Mouse (Mus musculus) macrophage (primary cell): ENCODE measurements around the gene Adat3. TPM values are rescaled to one million over a fixed set of nuclear protein-coding genes. Genes with fewer than 3 reads are reported as not detected.
A peak's percentile ranks its signal among the peaks of the same experiment; 100 is the strongest.

Experiments used
- H3K27ac ChIP-seq: fragments of 350-480 bp; formaldehyde crosslinking; 2 replicates; pipeline ENCODE4 v1.9.0; 2021
- H3K36me3 ChIP-seq: fragments of 350-480 bp; formaldehyde crosslinking; 2 replicates; pipeline ENCODE4 v1.9.0; 2021; ENCODE audit errors: inconsistent target
- H3K4me3 ChIP-seq: fragments of 350-480 bp; formaldehyde crosslinking; 2 replicates; pipeline ENCODE4 v1.9.0; 2021; ENCODE audit errors: inconsistent target
- H3K79me2 ChIP-seq: fragments of 350-480 bp; formaldehyde crosslinking; 2 replicates; pipeline ENCODE4 v1.9.0; 2021; ENCODE audit errors: inconsistent target
- WGBS: methylation state at CpG from one replicate; pipeline ENCODE4 v1.1.7; 2026; ENCODE audit warnings: inconsistent platforms; ENCODE audit not compliant: missing documents; 5-methylcytosine and 5-hydroxymethylcytosine counted together
- polyA plus RNA-seq: library from polyadenylated mRNA; stranded (reverse); fragments of 250-400 nt; gene quantifications from 3 replicates; pipeline ENCODE4 v1.2.4, GENCODE M21; 2018; ENCODE audit warnings: inconsistent platforms

Adat3 gene
- polyA plus RNA-seq, 1 experiment from 2014 or later, result 0.60 TPM

GRCm38 (mm10) chr10:80611024-80611423 lies 8.3 kb downstream of the Adat3 start:
- Histone ChIP-seq H3K27ac (0 out of 2 replicates have a peak overlapping the region, but pooled peaks have one; percentile 10), H3K79me2 (peaks cover 35% of the 10 kb centered on the region), H3K36me3 (peaks cover 26% of the 10 kb centered on the region), H3K4me3 (no peak overlapping the region)
- 22% methylated on average over 4 of the region's 4 CpGs for WGBS

GRCm38 (mm10) chr10:80611905-80612304 lies 9.2 kb downstream of the Adat3 start:
- Histone ChIP-seq H3K79me2 (peaks cover 27% of the 10 kb centered on the region), H3K27ac (no peak overlapping the region), H3K36me3 (peaks cover 26% of the 10 kb centered on the region), H3K4me3 (no peak overlapping the region)
- 66% methylated on average over 3 of the region's 3 CpGs for WGBS

GRCm38 (mm10) chr10:80613821-80614220 lies 11.1 kb downstream of the Adat3 start:
- Histone ChIP-seq H3K27ac (no peak overlapping the region), H3K4me3 (no peak overlapping the region), H3K79me2 (peaks cover 7% of the 10 kb centered on the region; the same call in 1 of the 2 replicates), H3K36me3 (peaks cover 15% of the 10 kb centered on the region)
- 83% methylated on average over 3 of the region's 3 CpGs for WGBS

GRCm38 (mm10) chr10:80614351-80614750 lies 11.7 kb downstream of the Adat3 start:
- Histone ChIP-seq H3K36me3 (peaks cover 15% of the 10 kb centered on the region), H3K27ac (no peak overlapping the region), H3K4me3 (no peak overlapping the region), H3K79me2 (peaks cover 2% of the 10 kb centered on the region; the same call in 1 of the 2 replicates)
- WGBS, result 80% methylated on average over 6 of the region's 6 CpGs

GRCm38 (mm10) chr10:80618181-80618580 lies 15.5 kb downstream of the Adat3 start:
- WGBS, result 22% methylated on average over 9 of the region's 9 CpGs
- Histone ChIP-seq H3K36me3 (peaks cover 15% of the 10 kb centered on the region), H3K27ac (no peak overlapping the region), H3K79me2 (peaks cover 4% of the 10 kb centered on the region), H3K4me3 (no peak overlapping the region)

- Histone ChIP-seq H3K27ac (no peak overlapping the region), H3K4me3 (no peak overlapping the region), H3K36me3 (peaks cover 8% of the 10 kb centered on the region), H3K79me2 (peaks cover 19% of the 10 kb centered on the region)
- WGBS, result 93% methylated on average over 8 of the region's 8 CpGs
Observed at GRCm38 (mm10) chr10:80619465-80620244, 17.0 kb downstream of the Adat3 start.

- Histone ChIP-seq H3K36me3 (peaks cover 1% of the 10 kb centered on the region; the same call in 1 of the 2 replicates), H3K79me2 (peaks cover 26% of the 10 kb centered on the region), H3K27ac (no peak overlapping the region), H3K4me3 (no peak overlapping the region)
- 95% methylated on average over 9 of the region's 9 CpGs for WGBS
Observed at GRCm38 (mm10) chr10:80620365-80620764, 17.7 kb downstream of the Adat3 start.

GRCm38 (mm10) chr10:80620796-80621689 lies 18.4 kb downstream of the Adat3 start:
- Histone ChIP-seq H3K27ac (peak overlapping the region; percentile 79), H3K4me3 (peak overlapping the region; percentile 42), H3K36me3 (no peaks in the 10 kb centered on the region), H3K79me2 (peaks cover 33% of the 10 kb centered on the region)
- 70% methylated on average over 16 of the region's 16 CpGs for WGBS

GRCm38 (mm10) chr10:80621690-80621939 lies 18.9 kb downstream of the Adat3 start:
- no peaks in the 10 kb centered on the region for H3K36me3 ChIP-seq
- 0% methylated on average over 7 of the region's 9 CpGs for WGBS
- peak overlapping the region; percentile 42 for H3K4me3 ChIP-seq
- peaks cover 38% of the 10 kb centered on the region for H3K79me2 ChIP-seq
- H3K27ac ChIP-seq, result peak overlapping the region; percentile 79

GRCm38 (mm10) chr10:80621940-80622660 lies 19.4 kb downstream of the Adat3 start:
- Histone ChIP-seq H3K4me3 (peak overlapping the region; percentile 42), H3K27ac (peak overlapping the region; percentile 79), H3K79me2 (peaks cover 43% of the 10 kb centered on the region), H3K36me3 (no peaks in the 10 kb centered on the region)
- under 1% methylated on average over 64 of the region's 64 CpGs for WGBS

GRCm38 (mm10) chr10:80622661-80623456 lies 20.2 kb downstream of the Adat3 start, which contains the start of gene Csnk1g2:
Gene Csnk1g2 (plus strand): TSS chr10:80622838.
- peak within 1 kb of the TSS; percentile 94 for H3K4me3 ChIP-seq
- peaks cover 51% of the 10 kb centered on the region for H3K79me2 ChIP-seq
- peak within 1 kb of the TSS; percentile 79 for H3K27ac ChIP-seq
- WGBS, result under 1% methylated on average over 80 of the region's 85 CpGs
- H3K36me3 ChIP-seq, result no peaks in the 10 kb centered on the region

GRCm38 (mm10) chr10:80623457-80624191 lies 20.9 kb downstream of the Adat3 start:
- Histone ChIP-seq H3K79me2 (peaks cover 58% of the 10 kb centered on the region), H3K4me3 (peak overlapping the region; percentile 94), H3K27ac (peak overlapping the region; percentile 77), H3K36me3 (no peaks in the 10 kb centered on the region)
- WGBS, result 3% methylated on average over 15 of the region's 15 CpGs

- H3K79me2 ChIP-seq, result peaks cover 80% of the 10 kb centered on the region
Observed at GRCm38 (mm10) chr10:80625764-80626163, 23.1 kb downstream of the Adat3 start.

More at GRCm38 (mm10) chr10:80625764-80626163, 23.1 kb downstream of the Adat3 start:
- Histone ChIP-seq H3K4me3 (no peak overlapping the region), H3K27ac (no peak overlapping the region), H3K36me3 (no peaks in the 10 kb centered on the region)
- WGBS, result 98% methylated on average over 4 of the region's 4 CpGs
